Mouse (Mus musculus) forebrain, embryonic 12.5 days (tissue): ENCODE data around the gene Trak1. TPM values are rescaled to one million over a fixed set of nuclear protein-coding genes. Genes with fewer than 3 reads are reported as not detected.

Experiments used
- ATAC-seq: fragments of 200-750 bp; cut with Nextera tagmentation; 2 replicates; pipeline ENCODE4 v1.8.0; 2017; ENCODE audit warnings: moderate TSS enrichment; ENCODE audit not compliant: low FRiP score
- H3K27ac ChIP-seq: fragments of 300-500 bp; sonication (generic); 2 replicates; pipeline ENCODE4 v1.5.1; 2016; ENCODE audit warnings: mild to moderate bottlenecking
- H3K27me3 ChIP-seq: fragments of 300-500 bp; sonication (generic); 2 replicates; pipeline ENCODE4 v1.6.1; 2016; ENCODE audit warnings: mild to moderate bottlenecking
- H3K36me3 ChIP-seq: fragments of 300-500 bp; sonication (generic); replicated peaks from 2 replicates; pipeline ENCODE4 v1.6.1; 2016; ENCODE audit warnings: mild to moderate bottlenecking
- H3K4me1 ChIP-seq: fragments of 300-500 bp; sonication (generic); 2 replicates; pipeline ENCODE4 v1.6.1; 2016
- H3K4me2 ChIP-seq: fragments of 300-500 bp; sonication (generic); 2 replicates; pipeline ENCODE4 v1.6.1; 2016; ENCODE audit warnings: mild to moderate bottlenecking, moderate library complexity
- H3K4me3 ChIP-seq: fragments of 300-500 bp; sonication (generic); replicated peaks from 2 replicates; pipeline ENCODE4 v1.5.1; 2016; ENCODE audit warnings: mild to moderate bottlenecking
- H3K9ac ChIP-seq: fragments of 300-500 bp; sonication (generic); 2 replicates; pipeline ENCODE4 v1.6.1; 2016; ENCODE audit warnings: mild to moderate bottlenecking
- H3K9me3 ChIP-seq: fragments of 300-500 bp; sonication (generic); 2 replicates; pipeline ENCODE4 v1.6.1; 2016
- WGBS: fragments of 180-500 bp; shearing (Covaris S2); methylation state at CpG from one replicate; pipeline ENCODE4 v1.1.7; 2016; 5-methylcytosine and 5-hydroxymethylcytosine counted together
- polyA plus RNA-seq: library from polyadenylated mRNA; unstranded; fragments of >200 nt; fragmentation: Nextera tagmentation; extraction: Ambion mirVana; gene quantifications from 2 replicates; pipeline ENCODE4 v1.2.1, GENCODE M21; 2016

The Trak1 gene
- polyA plus RNA-seq, 1 experiment from 2014 or later, result 41.2 TPM

DNA sequence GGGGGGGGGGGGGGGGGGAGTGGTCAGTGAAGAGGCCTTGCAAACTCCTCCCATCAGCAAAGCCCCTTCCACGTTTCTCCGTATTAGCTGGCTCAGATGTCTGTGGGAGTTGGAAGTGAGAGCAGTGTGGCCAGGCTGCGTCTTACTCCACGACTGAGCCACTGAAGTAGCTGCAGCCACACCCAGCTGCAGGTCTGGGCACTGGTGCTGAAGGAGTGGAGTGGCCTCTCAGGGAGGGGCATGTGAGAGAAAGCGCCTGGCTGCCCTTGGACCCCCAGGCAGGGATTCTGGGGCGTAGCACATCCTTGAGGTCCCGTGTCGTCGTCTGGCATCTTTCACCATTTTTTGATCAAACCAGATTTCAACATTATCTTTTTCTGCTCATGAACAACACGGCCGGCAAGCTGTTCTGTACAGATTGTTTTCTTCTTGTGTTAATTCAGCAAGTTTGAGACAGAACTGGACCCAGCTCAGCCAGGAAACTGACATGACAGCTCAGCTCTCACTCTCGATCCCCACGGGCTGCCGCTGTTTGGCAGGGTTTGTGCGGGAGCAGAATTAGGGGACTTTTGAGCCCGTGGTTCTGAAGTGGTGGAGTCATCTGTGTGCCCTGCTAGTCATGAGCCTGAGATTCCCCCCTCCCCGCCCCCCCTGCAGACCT is 100.9 kb downstream of the Trak1 start:
- Histone ChIP-seq H3K4me3 (no peak overlapping the region), H3K27me3 (no peaks in the 10 kb centered on the region), H3K9ac (no peak overlapping the region), H3K4me2 (no peak overlapping the region), H3K27ac (peak overlapping the region; percentile 62), H3K4me1 (peaks cover 30% of the 10 kb centered on the region), H3K36me3 (peaks cover 10% of the 10 kb centered on the region), H3K9me3 (no peaks in the 10 kb centered on the region)
- ATAC-seq, result no peak
- WGBS, result 74% methylated on average over 17 of the region's 17 CpGs

DNA sequence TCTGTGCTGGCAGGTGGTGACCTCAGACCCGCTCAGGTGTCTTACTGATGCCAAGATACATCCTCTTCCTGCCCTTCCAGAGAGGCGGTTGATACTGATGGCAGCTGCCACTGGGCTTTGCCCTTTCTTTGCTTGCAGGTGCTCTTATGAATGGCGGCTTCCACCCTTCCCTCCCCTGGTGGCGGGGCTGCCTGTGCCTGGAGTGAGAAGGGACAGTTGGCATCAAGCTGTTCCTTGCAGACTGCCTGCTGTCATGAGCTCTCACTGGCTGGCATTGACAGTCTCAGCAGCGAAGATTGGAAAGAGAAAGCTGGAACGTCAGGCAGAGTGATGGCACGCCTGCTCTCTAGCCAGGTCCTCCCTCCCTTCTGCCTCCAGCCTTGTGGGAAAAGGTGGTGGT is 101.5 kb downstream of the Trak1 start:
- H3K27ac ChIP-seq, result peak overlapping the region; percentile 62
- H3K4me2 ChIP-seq, result no peak overlapping the region
- no peak for ATAC-seq
- WGBS, result 59% methylated on average over 7 of the region's 7 CpGs
- no peak overlapping the region for H3K9ac ChIP-seq
- H3K9me3 ChIP-seq, result no peaks in the 10 kb centered on the region
- H3K4me1 ChIP-seq, result peaks cover 35% of the 10 kb centered on the region
- peaks cover 10% of the 10 kb centered on the region; the same call in 1 of the 2 replicates for H3K36me3 ChIP-seq
- H3K4me3 ChIP-seq, result no peak overlapping the region
- H3K27me3 ChIP-seq, result no peaks in the 10 kb centered on the region

DNA sequence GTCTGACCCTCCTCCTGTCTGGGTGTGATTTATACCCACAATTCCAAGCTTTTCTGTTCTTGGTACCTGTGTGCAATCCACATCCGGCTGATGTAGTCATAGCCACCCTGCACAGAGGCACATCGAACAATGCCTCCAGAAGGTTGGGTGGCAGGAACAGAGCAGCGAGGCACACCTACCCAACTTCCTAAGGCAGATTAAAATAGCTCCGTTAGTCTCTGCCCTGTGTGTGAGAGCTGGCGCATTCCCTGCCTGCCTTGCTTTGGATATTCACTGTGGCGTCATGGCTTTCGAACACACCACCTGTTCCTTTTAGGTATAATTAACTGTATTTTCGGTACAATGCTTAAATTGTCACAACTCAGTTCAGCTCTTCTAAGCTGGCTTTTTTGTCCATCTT is 103.3 kb downstream of the Trak1 start:
- Histone ChIP-seq H3K4me1 (peaks cover 46% of the 10 kb centered on the region), H3K27me3 (no peaks in the 10 kb centered on the region), H3K4me2 (no peak overlapping the region), H3K9me3 (no peaks in the 10 kb centered on the region), H3K9ac (no peak overlapping the region), H3K27ac (no peak overlapping the region), H3K4me3 (no peak overlapping the region), H3K36me3 (0 out of 2 replicates have a peak, but pooled peaks cover 2% of the 10 kb centered on the region)
- WGBS, result 86% methylated on average over 8 of the region's 8 CpGs
- ATAC-seq, result no peak

DNA sequence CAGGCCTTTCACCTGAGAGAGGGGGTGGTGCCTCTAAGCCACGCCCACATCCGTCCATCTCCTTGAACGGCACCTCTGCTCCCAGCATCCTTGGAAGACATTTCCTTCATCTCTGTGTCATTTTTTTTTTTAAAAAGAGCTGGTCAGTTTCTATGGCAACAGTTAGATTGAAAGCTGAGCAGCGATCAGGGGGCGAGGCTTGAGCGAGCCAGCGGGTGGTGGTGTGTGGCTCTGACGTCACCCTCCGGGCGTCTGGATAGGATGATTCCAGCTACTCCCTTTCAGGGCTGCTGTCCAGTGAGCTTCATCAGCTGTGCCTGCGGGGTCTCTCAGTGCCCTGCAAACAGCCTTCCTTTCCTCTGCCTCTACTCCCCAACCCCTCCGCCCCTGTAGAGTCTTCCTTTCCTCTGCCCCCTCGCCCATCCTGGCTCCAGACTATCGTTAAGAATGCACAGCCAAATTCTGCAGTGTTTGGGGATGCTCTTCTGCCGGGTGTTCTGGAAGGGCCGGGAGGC is 105.9 kb downstream of the Trak1 start:
- Histone ChIP-seq H3K4me2 (peak overlapping the region; percentile 51), H3K36me3 (no peaks in the 10 kb centered on the region; the same call in 1 of the 2 replicates), H3K27ac (peak overlapping the region; percentile 82), H3K4me3 (peak overlapping the region; percentile 39), H3K27me3 (no peaks in the 10 kb centered on the region), H3K9ac (peak overlapping the region; percentile 47; the same call in 1 of the 2 replicates), H3K4me1 (peaks cover 33% of the 10 kb centered on the region), H3K9me3 (no peaks in the 10 kb centered on the region)
- 20% methylated on average over 16 of the region's 16 CpGs for WGBS
- ATAC-seq, result peak; percentile 92

DNA sequence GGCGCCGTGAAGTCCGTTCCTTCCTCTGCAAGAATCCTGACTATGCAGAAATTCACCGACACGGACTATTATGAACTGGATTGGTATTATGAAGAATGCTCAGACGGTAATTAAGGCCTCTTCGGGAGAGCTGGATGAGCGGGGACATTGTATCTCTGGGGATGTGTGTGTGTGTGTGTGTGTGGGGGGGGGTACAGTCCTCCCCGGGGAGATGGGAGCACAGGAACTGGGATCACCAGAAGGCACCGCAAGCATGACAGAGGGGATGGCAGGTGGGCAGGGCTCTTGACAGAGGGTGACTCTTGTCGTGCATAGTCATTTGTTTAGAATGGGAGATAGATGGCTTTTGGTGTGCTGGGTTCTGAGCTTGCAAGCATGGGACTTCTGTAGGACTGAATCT is 106.4 kb downstream of the Trak1 start:
- Histone ChIP-seq H3K27ac (peak overlapping the region; percentile 82), H3K9me3 (no peaks in the 10 kb centered on the region)
- WGBS, result 62% methylated on average over 11 of the region's 11 CpGs

DNA sequence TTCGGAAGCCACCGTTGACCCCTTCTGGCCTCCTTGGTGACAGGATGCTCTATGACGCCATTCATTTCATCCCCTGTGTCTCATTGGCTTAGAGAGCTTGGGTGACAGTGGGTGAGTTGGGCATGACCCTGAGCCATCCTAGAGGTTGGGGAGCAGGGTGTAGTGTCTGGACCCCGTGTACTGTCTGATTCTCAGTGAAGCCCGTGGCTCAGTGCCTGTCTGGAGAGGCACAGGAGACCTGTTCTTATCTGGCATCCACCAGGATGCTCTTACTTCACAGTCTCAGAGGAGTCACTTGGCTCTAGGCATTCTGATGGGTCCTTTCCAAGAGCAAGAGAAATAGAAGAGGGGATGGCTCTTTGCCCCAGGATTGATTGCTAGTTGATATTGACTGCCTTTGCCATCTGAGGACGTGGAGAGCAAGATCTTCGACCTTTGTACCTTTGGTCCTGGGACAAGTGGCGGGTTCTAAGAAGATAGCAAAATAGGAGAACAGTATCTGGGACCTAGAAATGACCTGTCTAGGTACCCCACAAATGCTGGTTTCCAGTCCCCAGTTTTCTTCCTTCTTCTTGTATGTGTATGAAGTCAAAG is 107.9 kb downstream of the Trak1 start:
- no peak overlapping the region for H3K27ac ChIP-seq
- H3K4me2 ChIP-seq, result no peak overlapping the region
- H3K27me3 ChIP-seq, result no peaks in the 10 kb centered on the region
- ATAC-seq, result no peak
- no peak overlapping the region for H3K9ac ChIP-seq
- no peaks in the 10 kb centered on the region; the same call in 1 of the 2 replicates for H3K36me3 ChIP-seq
- H3K4me3 ChIP-seq, result no peak overlapping the region
- 95% methylated on average over 8 of the region's 8 CpGs for WGBS
- H3K9me3 ChIP-seq, result no peaks in the 10 kb centered on the region
- peaks cover 22% of the 10 kb centered on the region for H3K4me1 ChIP-seq

More for the DNA sequence above, 106.4 kb downstream of the Trak1 start:
- Histone ChIP-seq H3K9ac (peak overlapping the region; percentile 47; the same call in 1 of the 2 replicates), H3K36me3 (no peaks in the 10 kb centered on the region; the same call in 1 of the 2 replicates), H3K4me3 (peak overlapping the region; percentile 39), H3K4me2 (peak overlapping the region; percentile 51), H3K4me1 (peaks cover 28% of the 10 kb centered on the region), H3K27me3 (no peaks in the 10 kb centered on the region)
- ATAC-seq, result peak; percentile 61; the same call in 1 of the 2 replicates

DNA sequence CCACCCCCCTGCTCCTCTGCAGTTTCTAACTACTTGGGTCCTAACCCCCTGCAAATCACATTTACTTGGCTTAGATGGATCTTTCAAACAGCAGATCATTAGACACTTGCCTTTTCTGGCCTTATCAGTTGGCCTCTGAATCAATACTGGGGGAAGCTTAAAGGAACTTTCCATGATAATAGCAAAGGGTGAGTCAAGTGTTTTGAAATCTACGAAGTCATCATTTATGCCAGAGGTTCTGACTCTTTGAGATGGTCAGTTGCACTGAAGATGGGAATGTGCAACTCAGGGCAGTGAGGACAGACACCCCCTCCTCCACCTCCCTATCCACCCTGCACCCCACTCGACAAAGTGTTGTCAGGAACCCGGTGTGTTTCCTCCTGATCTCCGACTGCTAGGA is 108.5 kb downstream of the Trak1 start:
- H3K4me2 ChIP-seq, result no peak overlapping the region
- H3K9ac ChIP-seq, result no peak overlapping the region
- H3K4me3 ChIP-seq, result no peak overlapping the region
- no peaks in the 10 kb centered on the region; the same call in 1 of the 2 replicates for H3K36me3 ChIP-seq
- H3K27me3 ChIP-seq, result no peaks in the 10 kb centered on the region
- no peak overlapping the region for H3K27ac ChIP-seq
- no peaks in the 10 kb centered on the region for H3K9me3 ChIP-seq
- H3K4me1 ChIP-seq, result peaks cover 22% of the 10 kb centered on the region
- WGBS, result 95% methylated on average over 4 of the region's 4 CpGs
- ATAC-seq, result no peak

DNA sequence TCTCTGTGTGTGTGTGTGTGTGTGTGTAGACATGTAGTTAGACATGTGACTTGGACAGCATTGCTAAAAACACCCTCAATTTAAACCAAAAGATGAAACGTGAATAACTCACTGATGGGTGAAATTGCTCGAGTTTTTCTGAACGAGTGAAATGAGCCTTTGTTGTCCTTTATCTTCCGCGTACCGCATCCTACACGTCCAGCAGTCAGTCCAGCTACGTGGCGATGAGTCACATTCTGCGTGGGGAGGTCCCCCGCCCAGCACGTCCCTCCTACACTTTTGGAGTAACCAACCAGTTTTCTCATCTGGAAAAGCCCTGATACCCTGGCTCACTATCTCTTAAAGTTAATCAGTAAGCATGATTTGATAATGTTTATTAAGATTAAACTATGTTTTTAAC is 116.9 kb downstream of the Trak1 start:
- no peaks in the 10 kb centered on the region for H3K9me3 ChIP-seq
- no peak overlapping the region for H3K4me2 ChIP-seq
- no peak for ATAC-seq
- H3K4me1 ChIP-seq, result no peaks in the 10 kb centered on the region
- WGBS, result 90% methylated on average over 12 of the region's 12 CpGs
- H3K27me3 ChIP-seq, result no peaks in the 10 kb centered on the region
- no peak overlapping the region for H3K4me3 ChIP-seq
- H3K36me3 ChIP-seq, result 0 out of 2 replicates have a peak, but pooled peaks cover 6% of the 10 kb centered on the region
- H3K27ac ChIP-seq, result no peak overlapping the region
- no peak overlapping the region for H3K9ac ChIP-seq

DNA sequence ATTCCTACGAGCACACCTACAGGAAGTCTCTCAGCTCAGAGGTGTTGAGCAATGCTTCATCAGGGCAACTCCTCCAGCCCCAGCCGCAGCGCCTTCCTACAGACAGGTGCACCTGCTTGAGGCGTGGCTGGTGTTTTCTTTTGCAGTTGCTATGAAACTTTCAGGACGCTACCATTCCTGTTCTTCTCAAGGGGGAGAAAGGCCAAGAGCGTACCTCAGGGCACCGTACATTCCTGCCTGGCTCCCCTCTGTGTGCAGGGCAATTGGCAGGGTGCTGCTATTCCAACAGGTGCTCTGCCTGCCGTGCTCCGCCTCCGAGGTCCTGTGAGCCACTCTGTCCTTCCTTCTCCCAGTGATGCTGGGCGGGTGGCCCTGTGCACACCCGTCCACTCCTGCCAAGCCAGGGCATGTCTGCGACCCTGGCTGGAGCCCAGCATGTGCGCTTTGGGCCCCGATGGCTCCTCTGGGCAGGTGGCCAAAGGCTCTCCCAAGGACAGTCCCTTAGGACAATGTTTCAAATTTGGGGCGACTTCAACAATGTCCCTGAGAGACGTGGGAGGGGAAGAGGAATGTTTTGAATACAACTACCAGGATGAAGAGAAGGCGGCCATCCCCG is 118.4 kb downstream of the Trak1 start:
- no peak overlapping the region for H3K4me3 ChIP-seq
- H3K4me2 ChIP-seq, result no peak overlapping the region
- no peaks in the 10 kb centered on the region for H3K27me3 ChIP-seq
- ATAC-seq, result no peak
- no peaks in the 10 kb centered on the region for H3K4me1 ChIP-seq
- H3K27ac ChIP-seq, result no peak overlapping the region
- 0 out of 2 replicates have a peak, but pooled peaks cover 6% of the 10 kb centered on the region for H3K36me3 ChIP-seq
- WGBS, result 90% methylated on average over 19 of the region's 19 CpGs
- H3K9ac ChIP-seq, result no peak overlapping the region
- H3K9me3 ChIP-seq, result no peaks in the 10 kb centered on the region

DNA sequence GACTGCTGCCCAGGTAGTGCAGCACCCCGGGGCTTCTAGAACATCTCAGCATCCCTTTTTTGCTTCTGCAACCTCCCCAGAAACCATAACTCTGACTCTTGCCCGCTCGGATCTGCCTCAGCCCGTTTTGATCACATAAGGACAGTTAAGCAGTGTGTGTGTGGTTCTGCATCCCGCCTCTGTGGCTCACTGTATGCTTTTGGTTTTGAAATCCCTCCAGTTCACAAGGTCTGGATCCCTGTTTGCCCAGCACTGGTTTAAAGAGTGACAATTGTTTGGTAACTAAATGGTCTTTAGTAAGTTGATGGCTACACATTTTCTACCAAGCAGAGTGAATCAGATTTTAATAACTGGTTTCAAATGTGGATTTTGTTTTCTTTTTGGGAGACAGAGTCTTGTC is 119.2 kb downstream of the Trak1 start:
- Histone ChIP-seq H3K9ac (no peak overlapping the region), H3K36me3 (0 out of 2 replicates have a peak, but pooled peaks cover 6% of the 10 kb centered on the region), H3K27ac (no peak overlapping the region), H3K27me3 (no peaks in the 10 kb centered on the region), H3K4me1 (no peaks in the 10 kb centered on the region), H3K9me3 (no peaks in the 10 kb centered on the region), H3K4me3 (no peak overlapping the region), H3K4me2 (no peak overlapping the region)
- WGBS, result 96% methylated on average over 5 of the region's 5 CpGs
- no peak for ATAC-seq

DNA sequence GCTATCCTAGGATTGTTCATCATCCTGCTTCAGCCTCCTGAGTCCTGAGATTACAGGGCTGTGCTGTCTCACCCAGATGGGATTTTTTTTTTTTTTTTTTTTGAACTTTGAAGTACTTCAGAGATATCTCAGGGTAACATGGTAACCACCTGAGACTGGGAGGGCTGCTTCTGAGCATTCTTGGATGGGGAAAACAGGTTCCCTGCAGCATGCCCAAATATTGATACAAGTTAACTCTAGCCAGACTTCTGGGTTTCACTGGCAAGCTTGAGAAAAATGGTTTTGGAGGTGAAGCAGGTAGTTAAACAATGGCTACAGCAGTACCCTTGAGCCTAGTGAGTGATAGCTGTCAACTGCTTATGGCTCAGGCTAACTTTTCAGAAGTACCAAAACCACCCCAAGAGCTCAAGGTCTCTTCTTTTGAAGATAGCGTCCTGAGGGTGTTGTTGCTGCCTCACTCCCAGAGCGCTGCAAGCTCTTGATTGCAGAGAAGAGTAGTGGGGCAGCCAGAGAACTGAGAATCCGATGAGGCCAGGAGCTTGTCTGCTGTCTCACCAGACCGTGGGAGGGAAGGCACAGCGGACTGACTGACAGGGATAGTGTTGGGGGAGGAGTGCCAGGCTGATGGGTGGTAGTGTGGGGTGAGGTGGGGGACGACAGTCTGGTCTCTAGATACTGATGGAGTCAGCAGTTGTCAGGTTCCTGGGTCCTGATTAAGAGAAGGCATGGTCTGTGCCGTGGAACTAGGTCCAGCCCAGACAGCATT is 119.8 kb downstream of the Trak1 start:
- no peak for ATAC-seq

DNA sequence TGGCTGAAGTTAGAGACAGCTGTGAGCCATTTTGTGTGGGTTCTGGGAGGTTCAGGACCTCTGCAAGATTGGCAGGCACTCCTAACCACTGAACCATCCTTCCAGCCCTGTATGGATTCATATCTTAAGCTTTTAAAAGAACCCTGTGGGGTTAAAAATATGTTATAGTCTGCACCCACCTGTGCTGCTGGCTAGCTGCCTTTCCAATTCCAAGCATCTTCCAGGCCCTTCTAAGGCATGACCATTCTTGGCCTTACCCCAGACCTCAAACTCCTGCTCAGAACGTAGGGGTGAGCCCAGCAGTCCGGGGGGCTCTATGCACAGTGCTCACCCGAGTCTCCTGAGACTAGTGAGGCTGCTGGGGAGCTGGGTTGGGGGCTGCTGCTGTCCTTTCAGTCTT is 121.7 kb downstream of the Trak1 start:
- Histone ChIP-seq H3K27me3 (no peaks in the 10 kb centered on the region), H3K36me3 (0 out of 2 replicates have a peak, but pooled peaks cover under 1% of the 10 kb centered on the region), H3K4me1 (no peaks in the 10 kb centered on the region; the same call in 1 of the 2 replicates), H3K4me2 (no peak overlapping the region), H3K9ac (no peak overlapping the region), H3K27ac (no peak overlapping the region), H3K9me3 (no peaks in the 10 kb centered on the region), H3K4me3 (no peak overlapping the region)
- 87% methylated on average over 3 of the region's 3 CpGs for WGBS
- ATAC-seq, result no peak

More for the DNA sequence above, 119.8 kb downstream of the Trak1 start:
- Histone ChIP-seq H3K27me3 (no peaks in the 10 kb centered on the region), H3K27ac (no peak overlapping the region), H3K36me3 (0 out of 2 replicates have a peak, but pooled peaks cover 6% of the 10 kb centered on the region), H3K9me3 (no peaks in the 10 kb centered on the region), H3K4me2 (no peak overlapping the region), H3K9ac (no peak overlapping the region), H3K4me3 (no peak overlapping the region), H3K4me1 (no peaks in the 10 kb centered on the region)
- 86% methylated on average over 7 of the region's 7 CpGs for WGBS
